In genomic region chr1:192101359-192101758, GRCm38 (mm10) we compare ENCODE assay signal across 16 mouse cellular contexts. TPM values are rescaled to one million over a fixed set of nuclear protein-coding genes. Genes with fewer than 3 reads are reported as not detected.
DNase-seq lines count a peak whose midpoint lies in the region; ATAC-seq lines count a peak whose summit lies in the region.
"Had no signal": no experiment of that assay in that cellular context is flagged by ENCODE, and none has a peak within 500 bp of the region (broad histone marks: within the 10 kb centered on the region; RNA-seq: fewer than 3 reads in every experiment).

No protein-coding gene starts in this region.

- no peaks in the 10 kb centered on the region for H3K9me3 ChIP-seq in midbrain, embryonic 11.5 days (ENCODE audit: control insufficient read depth, low read length)
- H3K9me3 ChIP-seq: embryonic facial prominence, embryonic 13.5 days; hindbrain, embryonic 15.5 days; liver, embryonic 13.5 days; neural tube, embryonic 15.5 days had no signal

- peaks cover 6% of the 10 kb centered on the region; the same call in 1 of the 2 replicates for H3K36me3 ChIP-seq in midbrain, embryonic 11.5 days (ENCODE audit: control insufficient read depth, insufficient read depth, low read length)

- no peak overlapping the region for H3K4me2 ChIP-seq in midbrain, embryonic 11.5 days
- H3K4me2 ChIP-seq: embryonic facial prominence, embryonic 13.5 days; hindbrain, embryonic 15.5 days; liver, embryonic 13.5 days; neural tube, embryonic 15.5 days had no signal

- no peak overlapping the region for H3K9ac ChIP-seq in midbrain, embryonic 11.5 days (ENCODE audit: low read length)
- H3K9ac ChIP-seq: embryonic facial prominence, embryonic 13.5 days; hindbrain, embryonic 15.5 days; liver, embryonic 13.5 days; neural tube, embryonic 15.5 days had no signal

- H3K27me3 ChIP-seq in midbrain, embryonic 11.5 days (ENCODE audit: control insufficient read depth, insufficient read depth, low read length) = no peaks in the 10 kb centered on the region
- H3K27me3 ChIP-seq: embryonic facial prominence, embryonic 13.5 days; hindbrain, embryonic 15.5 days; liver, embryonic 13.5 days; neural tube, embryonic 15.5 days had no signal

- peak; percentile 42; the same call in 1 of the 2 replicates for ATAC-seq in megakaryocyte progenitor cell, adult 5-6 weeks (replicated peaks; ENCODE audit: poor library complexity)
- ATAC-seq in midbrain, embryonic 11.5 days (ENCODE audit: low FRiP score) = no peak
- ATAC-seq in cerebellum, adult (ENCODE audit: insufficient number of reproducible peaks, low FRiP score, low TSS enrichment) = no peak

- peak; percentile 60 for DNase-seq in heart, adult 11 months
- DNase-seq in heart, adult 8-10 months (ENCODE audit: low spot score) = no peak
- peak; percentile 57 for DNase-seq in ES-CJ7 (ENCODE audit: low read depth, low spot score)
- peak; percentile 64 to 76 for DNase-seq in frontal cortex, postnatal 36 days (ENCODE audit: low spot score in 2 of 2)
- DNase-seq in kidney, adult 11 months = no peak
- DNase-seq in midbrain, embryonic 11.5 days (ENCODE audit: low spot score, missing footprints) = no peak
- DNase-seq: cerebellum, adult 18-20 months; heart, postnatal 14 days; kidney, adult 8-10 months; liver, embryonic 13.5 days; retina, postnatal 1 day had no signal

- no peaks in the 10 kb centered on the region for H3K4me1 ChIP-seq in midbrain, embryonic 11.5 days (ENCODE audit: control insufficient read depth, insufficient read depth, low read length)
- H3K4me1 ChIP-seq: embryonic facial prominence, embryonic 13.5 days; hindbrain, embryonic 15.5 days; neural tube, embryonic 15.5 days had no signal

- no peak overlapping the region for H3K27ac ChIP-seq in midbrain, embryonic 11.5 days (ENCODE audit: low read depth, low read length)
- H3K27ac ChIP-seq: embryonic facial prominence, embryonic 13.5 days; hindbrain, embryonic 15.5 days; liver, embryonic 13.5 days; neural tube, embryonic 15.5 days had no signal

- 86% methylated on average over 8 of the region's 8 CpGs for WGBS in midbrain, embryonic 11.5 days

- H3K4me3 ChIP-seq in midbrain, embryonic 11.5 days (ENCODE audit: low read depth, low read length) = no peak overlapping the region
- H3K4me3 ChIP-seq: embryonic facial prominence, embryonic 13.5 days; hindbrain, embryonic 15.5 days; liver, embryonic 13.5 days; neural tube, embryonic 15.5 days had no signal

RNA-seq across cellular contexts. Expression of gene Traf5, which starts 9.0 kb away (rescaled TPM):
- 1 to 10 TPM; 3.2 to 4.9 (median 4.3) TPM for total RNA-seq in heart, adult 8-10 months (2022)
- total RNA-seq in megakaryocyte progenitor cell, adult 5-6 weeks (2015) = 4.1 and 4.5 TPM in 2 replicates
- 2.7 and 2.8 TPM in 2 replicates for total RNA-seq in megakaryocyte progenitor cell, adult 5-6 weeks (2017)
- polyA plus RNA-seq in midbrain, embryonic 11.5 days (2014; fragmentation: Nextera tagmentation; extraction: Ambion mirVana) = 2.5 and 4.1 TPM in 2 replicates

RNA-seq across cellular contexts. Expression of gene Rcor3, which starts 36.5 kb away (rescaled TPM):
- 10 to 100 TPM; 29.7 to 41.6 (median 37.0) TPM for total RNA-seq in heart, adult 8-10 months (2022)
- 22.7 and 23.4 TPM in 2 replicates for total RNA-seq in megakaryocyte progenitor cell, adult 5-6 weeks (2015)
- total RNA-seq in megakaryocyte progenitor cell, adult 5-6 weeks (2017) = 13.5 and 14.8 TPM in 2 replicates
- polyA plus RNA-seq in midbrain, embryonic 11.5 days (2014; fragmentation: Nextera tagmentation; extraction: Ambion mirVana) = 18.3 and 21.5 TPM in 2 replicates

Comparison
In these comparisons a context has a peak if more than half of its experiments do, and no peak if none do; other contexts are left out.
1. DNase-seq: peak in heart, adult 11 months (single experiment), ES-CJ7 (single experiment) and frontal cortex, postnatal 36 days (2 of 2); none in heart, adult 8-10 months (single experiment), kidney, adult 11 months (single experiment) and midbrain, embryonic 11.5 days (single experiment).